8 mouse cellular contexts compared by ENCODE assay signal in genomic region chr17:66448421-66449405, GRCm38 (mm10). TPM values are rescaled to one million over a fixed set of nuclear protein-coding genes. Genes with fewer than 3 reads are reported as not detected.
DNase-seq lines count a peak whose midpoint lies in the region.

No protein-coding gene starts in this region.

- DNase-seq in kidney, adult 18-20 months = peak; percentile 52
- DNase-seq in kidney, adult 11 months = no peak
- DNase-seq in cerebellum, postnatal 10 days = peak; percentile 81 to 83
- peak; percentile 54 for DNase-seq in gastrocnemius, postnatal 14 days
- peak; percentile 12 for DNase-seq in induced T-regulatory cell, adult 2 months (ENCODE audit: low read depth)
- DNase-seq in liver = peak; percentile 16
- peak; percentile 70 for DNase-seq in neural tube, embryonic 10.5 days (ENCODE audit: extremely low spot score, low spot score)
- peak; percentile 61 for DNase-seq in urinary bladder, adult 2 months (ENCODE audit: low spot score)

- intact Hi-C loops in gastrocnemius, postnatal 14 days (cut with DNase I; ENCODE audit: low total_unique reads) = loop anchor here (5.0 kb wide), 1 partner anchor 39 kb away; no protein-coding TSS in a partner anchor

RNA-seq across cellular contexts. Expression of gene Mtcl1, which starts 0.8 kb away (rescaled TPM):
- 1 to 10 TPM; 7.6 to 9.2 TPM for total RNA-seq in gastrocnemius, postnatal 14 days (2021)
- polyA plus RNA-seq in urinary bladder, adult 2 months (2012; rRNA removed) = 5.8 and 9.0 TPM in 2 replicates
